Mouse (Mus musculus) right cerebral cortex, postnatal 25 days (tissue): ENCODE results near the gene Tmem38b.

Source experiments
- DNase-seq: peaks from one replicate; pipeline ENCODE4 v3.0.0; 2022

Gene Tmem38b

GRCm38 (mm10) chr4:53886342-53887088 is 60.7 kb downstream of the Tmem38b start:
- DNase-seq: no peak

- no peak for DNase-seq
Measured at GRCm38 (mm10) chr4:53895335-53895734, 69.5 kb downstream of the Tmem38b start.

- no peak for DNase-seq
Measured at GRCm38 (mm10) chr4:53896150-53896833, 70.4 kb downstream of the Tmem38b start.

GRCm38 (mm10) chr4:53900386-53900971 is 74.6 kb downstream of the Tmem38b start:
- no peak for DNase-seq

GRCm38 (mm10) chr4:53904335-53904734 is 78.5 kb downstream of the Tmem38b start:
- DNase-seq: no peak

GRCm38 (mm10) chr4:53905537-53905936 is 79.7 kb downstream of the Tmem38b start:
- no peak for DNase-seq

- no peak for DNase-seq
Measured at GRCm38 (mm10) chr4:53907071-53907470, 81.2 kb downstream of the Tmem38b start.
